Mouse (Mus musculus) heart, embryonic 12.5 days (tissue): ENCODE data around the gene Agbl4. TPM values are rescaled to one million over a fixed set of nuclear protein-coding genes. Genes with fewer than 3 reads are reported as not detected.

ENCODE experiments used
- ATAC-seq: fragments of 200-750 bp; cut with Nextera tagmentation; 2 replicates; pipeline ENCODE4 v1.8.0; 2017; ENCODE audit warnings: moderate TSS enrichment, moderate library complexity; ENCODE audit not compliant: insufficient number of reproducible peaks, low FRiP score
- H3K27ac ChIP-seq: fragments of 300-500 bp; sonication (generic); 2 replicates; pipeline ENCODE4 v1.5.1; 2016; ENCODE audit warnings: mild to moderate bottlenecking, moderate library complexity; ENCODE audit not compliant: poor library complexity, severe bottlenecking
- H3K27me3 ChIP-seq: fragments of 300-500 bp; sonication (generic); replicated peaks from 2 replicates; pipeline ENCODE4 v1.6.1; 2016; ENCODE audit warnings: mild to moderate bottlenecking, moderate library complexity
- H3K36me3 ChIP-seq: fragments of 300-500 bp; sonication (generic); 2 replicates; pipeline ENCODE4 v1.6.1; 2016; ENCODE audit warnings: mild to moderate bottlenecking, moderate library complexity
- H3K4me1 ChIP-seq: fragments of 300-500 bp; sonication (generic); replicated peaks from 2 replicates; pipeline ENCODE4 v1.6.1; 2016; ENCODE audit warnings: mild to moderate bottlenecking
- H3K4me2 ChIP-seq: fragments of 300-500 bp; sonication (generic); 2 replicates; pipeline ENCODE4 v1.6.1; 2016; ENCODE audit warnings: mild to moderate bottlenecking, moderate library complexity
- H3K4me3 ChIP-seq: fragments of 300-500 bp; sonication (generic); 2 replicates; pipeline ENCODE4 v1.5.1; 2016; ENCODE audit warnings: mild to moderate bottlenecking
- H3K9ac ChIP-seq: fragments of 300-500 bp; sonication (generic); 2 replicates; pipeline ENCODE4 v1.6.1; 2016; ENCODE audit warnings: mild to moderate bottlenecking, moderate library complexity
- H3K9me3 ChIP-seq: fragments of 300-500 bp; sonication (generic); replicated peaks from 2 replicates; pipeline ENCODE4 v1.6.1; 2016; ENCODE audit warnings: mild to moderate bottlenecking, moderate library complexity
- WGBS: fragments of 180-500 bp; shearing (Covaris S2); methylation state at CpG from one replicate; pipeline ENCODE4 v1.1.7; 2016; 5-methylcytosine and 5-hydroxymethylcytosine counted together
- polyA plus RNA-seq: library from polyadenylated mRNA; unstranded; fragments of >200 nt; fragmentation: Nextera tagmentation; extraction: Ambion mirVana; gene quantifications from 2 replicates; pipeline ENCODE4 v1.2.1, GENCODE M21; 2016

Agbl4 gene
- polyA plus RNA-seq, 1 experiment from 2014 or later, result 0.63 TPM

- Histone ChIP-seq H3K9me3 (no peaks in the 10 kb centered on the region), H3K36me3 (no peaks in the 10 kb centered on the region), H3K4me1 (no peaks in the 10 kb centered on the region), H3K4me2 (no peak overlapping the region), H3K27me3 (no peaks in the 10 kb centered on the region), H3K27ac (no peak overlapping the region), H3K4me3 (no peak overlapping the region), H3K9ac (no peak overlapping the region)
- no peak for ATAC-seq
- whole genome bisulfite sequencing, result 77% methylated on average over 10 of the region's 10 CpGs
Observed at GRCm38 (mm10) chr4:111583562-111584237, 1186.2 kb downstream of the Agbl4 start.

GRCm38 (mm10) chr4:111584286-111584685, 1186.8 kb downstream of the Agbl4 start:
- Histone ChIP-seq H3K27ac (no peak overlapping the region), H3K27me3 (no peaks in the 10 kb centered on the region), H3K4me3 (no peak overlapping the region), H3K9ac (no peak overlapping the region), H3K36me3 (no peaks in the 10 kb centered on the region), H3K9me3 (no peaks in the 10 kb centered on the region), H3K4me1 (no peaks in the 10 kb centered on the region), H3K4me2 (no peak overlapping the region)
- WGBS, result 69% methylated on average over 7 of the region's 7 CpGs
- ATAC-seq, result no peak

- WGBS, result 76% methylated on average over 1 of the region's 1 CpGs
- Histone ChIP-seq H3K9me3 (no peaks in the 10 kb centered on the region), H3K4me1 (no peaks in the 10 kb centered on the region), H3K9ac (no peak overlapping the region), H3K4me3 (no peak overlapping the region), H3K4me2 (no peak overlapping the region), H3K27me3 (no peaks in the 10 kb centered on the region), H3K27ac (no peak overlapping the region), H3K36me3 (no peaks in the 10 kb centered on the region)
- ATAC-seq, result no peak
Observed at GRCm38 (mm10) chr4:111588211-111588610, 1190.8 kb downstream of the Agbl4 start.

GRCm38 (mm10) chr4:111589467-111590170, 1192.2 kb downstream of the Agbl4 start:
- no peaks in the 10 kb centered on the region for H3K36me3 ChIP-seq
- no peak overlapping the region for H3K4me3 ChIP-seq
- H3K9me3 ChIP-seq, result no peaks in the 10 kb centered on the region
- no peak overlapping the region for H3K9ac ChIP-seq
- H3K27me3 ChIP-seq, result no peaks in the 10 kb centered on the region
- no peak overlapping the region for H3K27ac ChIP-seq
- no peaks in the 10 kb centered on the region for H3K4me1 ChIP-seq
- no peak overlapping the region for H3K4me2 ChIP-seq
- WGBS, result 82% methylated on average over 4 of the region's 4 CpGs
- no peak for ATAC-seq

GRCm38 (mm10) chr4:111594655-111595295, 1197.3 kb downstream of the Agbl4 start:
- H3K4me3 ChIP-seq, result no peak overlapping the region
- H3K4me1 ChIP-seq, result peaks cover 5% of the 10 kb centered on the region
- no peak for ATAC-seq
- 70% methylated on average over 3 of the region's 3 CpGs for WGBS
- no peaks in the 10 kb centered on the region for H3K9me3 ChIP-seq
- no peaks in the 10 kb centered on the region for H3K27me3 ChIP-seq
- H3K36me3 ChIP-seq, result no peaks in the 10 kb centered on the region
- no peak overlapping the region for H3K27ac ChIP-seq
- H3K4me2 ChIP-seq, result no peak overlapping the region
- H3K9ac ChIP-seq, result no peak overlapping the region

- Histone ChIP-seq H3K9me3 (no peaks in the 10 kb centered on the region), H3K4me1 (peaks cover 12% of the 10 kb centered on the region), H3K4me2 (no peak overlapping the region), H3K27ac (0 out of 2 replicates have a peak overlapping the region, but pooled peaks have one; percentile 13), H3K27me3 (no peaks in the 10 kb centered on the region), H3K9ac (no peak overlapping the region; the same call in 1 of the 2 replicates), H3K4me3 (no peak overlapping the region), H3K36me3 (no peaks in the 10 kb centered on the region)
- ATAC-seq, result 0 out of 2 replicates have a peak, but pooled peaks have one; percentile 22
- WGBS, result 85% methylated on average over 2 of the region's 2 CpGs
Observed at GRCm38 (mm10) chr4:111597249-111597661, 1199.8 kb downstream of the Agbl4 start.

- no peak overlapping the region for H3K27ac ChIP-seq
- no peaks in the 10 kb centered on the region for H3K36me3 ChIP-seq
- ATAC-seq, result no peak
- 63% methylated on average over 1 of the region's 1 CpGs for WGBS
- H3K9ac ChIP-seq, result no peak overlapping the region
- no peaks in the 10 kb centered on the region for H3K27me3 ChIP-seq
- no peak overlapping the region for H3K4me2 ChIP-seq
- H3K9me3 ChIP-seq, result no peaks in the 10 kb centered on the region
- no peak overlapping the region for H3K4me3 ChIP-seq
- peaks cover 12% of the 10 kb centered on the region for H3K4me1 ChIP-seq
Observed at GRCm38 (mm10) chr4:111597986-111598385, 1200.5 kb downstream of the Agbl4 start.

GRCm38 (mm10) chr4:111603194-111603593, 1205.7 kb downstream of the Agbl4 start:
- H3K4me2 ChIP-seq, result no peak overlapping the region
- H3K4me3 ChIP-seq, result no peak overlapping the region
- no peak overlapping the region for H3K9ac ChIP-seq
- no peaks in the 10 kb centered on the region for H3K9me3 ChIP-seq
- H3K4me1 ChIP-seq, result peaks cover 17% of the 10 kb centered on the region
- no peaks in the 10 kb centered on the region for H3K36me3 ChIP-seq
- H3K27ac ChIP-seq, result no peak overlapping the region
- no peak for ATAC-seq
- 87% methylated on average over 2 of the region's 2 CpGs for WGBS
- no peaks in the 10 kb centered on the region for H3K27me3 ChIP-seq

GRCm38 (mm10) chr4:111607826-111608500, 1210.5 kb downstream of the Agbl4 start:
- H3K4me1 ChIP-seq, result peaks cover 10% of the 10 kb centered on the region
- no peak overlapping the region for H3K4me2 ChIP-seq
- H3K9ac ChIP-seq, result no peak overlapping the region
- H3K4me3 ChIP-seq, result no peak overlapping the region
- WGBS, result 83% methylated on average over 8 of the region's 8 CpGs
- ATAC-seq, result no peak
- no peak overlapping the region for H3K27ac ChIP-seq
- no peaks in the 10 kb centered on the region for H3K9me3 ChIP-seq
- H3K27me3 ChIP-seq, result no peaks in the 10 kb centered on the region
- H3K36me3 ChIP-seq, result no peaks in the 10 kb centered on the region

GRCm38 (mm10) chr4:111621865-111622264, 1224.4 kb downstream of the Agbl4 start:
- no peak overlapping the region for H3K27ac ChIP-seq
- H3K4me3 ChIP-seq, result no peak overlapping the region
- no peaks in the 10 kb centered on the region for H3K4me1 ChIP-seq
- no peak overlapping the region for H3K9ac ChIP-seq
- H3K36me3 ChIP-seq, result no peaks in the 10 kb centered on the region
- H3K4me2 ChIP-seq, result no peak overlapping the region
- H3K27me3 ChIP-seq, result no peaks in the 10 kb centered on the region
- no peaks in the 10 kb centered on the region for H3K9me3 ChIP-seq
- no peak for ATAC-seq
- WGBS, result 42% methylated on average over 2 of the region's 2 CpGs

GRCm38 (mm10) chr4:111624914-111625313, 1227.5 kb downstream of the Agbl4 start:
- Histone ChIP-seq H3K27ac (no peak overlapping the region), H3K4me2 (no peak overlapping the region), H3K9ac (no peak overlapping the region), H3K9me3 (no peaks in the 10 kb centered on the region), H3K27me3 (no peaks in the 10 kb centered on the region), H3K4me3 (no peak overlapping the region), H3K36me3 (no peaks in the 10 kb centered on the region), H3K4me1 (no peaks in the 10 kb centered on the region)
- ATAC-seq, result no peak
- 57% methylated on average over 5 of the region's 5 CpGs for WGBS
